Mouse (Mus musculus) thymus, adult 2 months (tissue): ENCODE results near the gene Peli2.

Experiments
- CTCF ChIP-seq: fragments of 200-500 bp; IDR thresholded peaks from 2 replicates; pipeline ENCODE4 v1.5.1; 2012; ENCODE audit warnings: mild to moderate bottlenecking, control low read depth, low read length, moderate library complexity, borderline replicate concordance; ENCODE audit not compliant: control insufficient read depth, poor library complexity, insufficient read depth; ENCODE audit errors: extremely low read depth
- POLR2A ChIP-seq: fragments of 200-500 bp; IDR thresholded peaks from 2 replicates; pipeline ENCODE4 v1.6.1; 2012; ENCODE audit warnings: mild to moderate bottlenecking, low read length, control low read depth, moderate library complexity; ENCODE audit not compliant: control insufficient read depth, poor library complexity, insufficient read depth; ENCODE audit errors: extremely low read depth

DNA sequence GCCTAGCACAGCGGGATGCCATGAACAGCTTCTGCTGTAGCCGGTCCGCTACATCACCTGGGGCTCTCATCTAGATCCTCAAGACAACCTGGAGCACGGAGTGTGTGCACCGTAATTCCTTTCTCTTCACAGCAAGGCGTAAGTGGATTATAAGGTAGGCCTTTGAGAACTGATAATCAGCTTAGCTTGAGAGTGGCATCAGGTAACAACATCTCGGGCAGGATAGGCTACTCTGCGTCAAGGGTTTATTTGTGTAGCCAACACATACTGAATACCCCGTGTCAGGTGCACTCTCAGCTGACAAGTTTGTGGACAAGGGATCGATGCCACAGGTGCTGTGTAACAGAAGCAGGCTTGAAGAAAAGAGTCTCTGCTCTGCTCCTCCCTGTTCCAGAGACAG lies 106.1 kb downstream of the Peli2 start:
- no peak for TF ChIP-seq POLR2A
- no peak for TF ChIP-seq CTCF
